Mouse (Mus musculus): ENCODE data around the gene H2-DMb1. TPM values are rescaled to one million over a fixed set of nuclear protein-coding genes. Genes with fewer than 3 reads are reported as not detected.
A peak's percentile ranks its signal among the peaks of the same experiment; 100 is the strongest.

Gene H2-DMb1
- 0.29 and 4.2 TPM in 2 replicates for polyA plus RNA-seq (2015; fragmentation: Nextera tagmentation; extraction: Ambion mirVana)

DNA sequence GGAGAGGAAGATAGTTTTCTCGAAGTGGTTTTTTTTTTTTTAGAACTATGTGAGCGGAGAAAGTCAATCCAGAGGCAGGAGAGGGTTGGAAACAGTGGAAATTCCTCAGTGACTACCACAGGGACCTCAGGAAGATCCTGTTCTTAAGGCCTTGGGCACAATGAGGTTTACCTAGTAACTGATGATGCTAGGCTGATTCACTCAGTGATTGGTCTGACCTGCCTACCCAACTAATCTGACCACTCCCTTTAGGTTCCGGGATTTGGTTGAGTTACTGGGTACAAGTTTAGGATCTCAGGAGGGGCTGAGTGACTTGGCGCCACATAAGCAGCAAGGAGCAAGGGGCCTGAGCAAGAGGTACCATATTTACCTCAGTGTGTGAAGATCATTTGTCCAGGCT, at the start of gene H2-DMb1:
TSS of gene H2-DMb1 (plus strand) at position 150 of the 400 bp plus-strand sequence.
- H3K4me1 ChIP-seq: no peaks in the 10 kb centered on the region
- H3K4me3 ChIP-seq (replicated peaks): no peak within 1 kb of the TSS
- no peak within 1 kb of the TSS for H3K4me2 ChIP-seq
- 73% methylated on average over 4 of the region's 4 CpGs for WGBS
- ATAC-seq (ENCODE audit: low FRiP score): no peak
- H3K36me3 ChIP-seq: no peaks in the 10 kb centered on the region
- no peaks in the 10 kb centered on the region for H3K9me3 ChIP-seq (replicated peaks)
- H3K27me3 ChIP-seq (replicated peaks): no peaks in the 10 kb centered on the region
- no peak within 1 kb of the TSS for H3K27ac ChIP-seq (replicated peaks)
- H3K9ac ChIP-seq (replicated peaks): no peak within 1 kb of the TSS

DNA sequence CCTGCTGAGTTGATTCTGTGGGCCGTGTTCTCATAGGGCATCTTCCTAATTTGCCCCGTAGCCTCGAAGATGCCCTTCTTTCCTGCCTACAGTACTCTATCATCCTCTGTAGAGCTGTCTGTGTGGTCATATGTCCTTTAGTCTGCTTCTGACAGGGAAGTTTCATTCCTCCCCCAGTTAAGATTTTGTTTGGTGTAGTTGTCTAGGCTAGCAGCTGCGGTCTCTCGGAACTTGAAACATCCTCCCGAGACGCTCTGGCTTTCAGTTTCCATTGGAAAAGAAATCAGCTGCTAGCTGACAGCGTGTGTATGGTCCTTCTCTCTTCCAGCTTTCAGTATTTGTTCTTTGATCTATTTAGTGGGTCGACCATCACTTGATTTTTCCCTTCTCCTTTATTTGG, 48.1 kb upstream of the H2-DMb1 start:
- H3K9me3 ChIP-seq (replicated peaks): no peaks in the 10 kb centered on the region
- H3K4me1 ChIP-seq: peaks cover 3% of the 10 kb centered on the region
- H3K27ac ChIP-seq (replicated peaks): no peak overlapping the region
- peaks cover 8% of the 10 kb centered on the region; the same call in 1 of the 2 replicates for H3K36me3 ChIP-seq
- H3K4me3 ChIP-seq (replicated peaks): no peak overlapping the region
- no peak overlapping the region for H3K4me2 ChIP-seq
- H3K27me3 ChIP-seq (replicated peaks): no peaks in the 10 kb centered on the region
- no peak for ATAC-seq (ENCODE audit: low FRiP score)
- 87% methylated on average over 9 of the region's 9 CpGs for WGBS
- H3K9ac ChIP-seq (replicated peaks): no peak overlapping the region

DNA sequence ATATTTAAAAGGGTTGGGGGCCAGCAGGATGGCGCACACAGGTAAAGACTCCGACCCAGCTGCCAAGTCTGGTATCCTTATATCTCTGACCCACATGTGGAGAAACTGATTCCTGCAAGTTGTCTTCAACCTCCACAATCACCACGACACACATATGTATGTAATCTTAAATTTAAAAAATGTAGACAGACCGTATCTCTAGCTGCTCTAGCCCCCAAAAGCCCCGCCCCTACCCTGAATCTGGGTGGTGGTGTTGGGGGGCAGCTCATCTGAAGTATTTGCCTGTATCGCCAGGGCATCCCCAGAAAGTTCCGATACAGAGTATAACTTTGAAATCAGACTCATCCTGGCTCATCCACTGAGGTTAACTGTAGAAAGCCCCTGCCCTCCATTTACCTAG, 46.3 kb upstream of the H2-DMb1 start:
- Histone ChIP-seq H3K9me3 (replicated peaks) (no peaks in the 10 kb centered on the region), H3K36me3 (peaks cover 26% of the 10 kb centered on the region), H3K27ac (replicated peaks) (no peak overlapping the region), H3K9ac (replicated peaks) (no peak overlapping the region), H3K4me1 (peaks cover 2% of the 10 kb centered on the region), H3K4me2 (no peak overlapping the region), H3K4me3 (replicated peaks) (no peak overlapping the region), H3K27me3 (replicated peaks) (no peaks in the 10 kb centered on the region)
- 90% methylated on average over 7 of the region's 7 CpGs for WGBS
- no peak for ATAC-seq (ENCODE audit: low FRiP score)

DNA sequence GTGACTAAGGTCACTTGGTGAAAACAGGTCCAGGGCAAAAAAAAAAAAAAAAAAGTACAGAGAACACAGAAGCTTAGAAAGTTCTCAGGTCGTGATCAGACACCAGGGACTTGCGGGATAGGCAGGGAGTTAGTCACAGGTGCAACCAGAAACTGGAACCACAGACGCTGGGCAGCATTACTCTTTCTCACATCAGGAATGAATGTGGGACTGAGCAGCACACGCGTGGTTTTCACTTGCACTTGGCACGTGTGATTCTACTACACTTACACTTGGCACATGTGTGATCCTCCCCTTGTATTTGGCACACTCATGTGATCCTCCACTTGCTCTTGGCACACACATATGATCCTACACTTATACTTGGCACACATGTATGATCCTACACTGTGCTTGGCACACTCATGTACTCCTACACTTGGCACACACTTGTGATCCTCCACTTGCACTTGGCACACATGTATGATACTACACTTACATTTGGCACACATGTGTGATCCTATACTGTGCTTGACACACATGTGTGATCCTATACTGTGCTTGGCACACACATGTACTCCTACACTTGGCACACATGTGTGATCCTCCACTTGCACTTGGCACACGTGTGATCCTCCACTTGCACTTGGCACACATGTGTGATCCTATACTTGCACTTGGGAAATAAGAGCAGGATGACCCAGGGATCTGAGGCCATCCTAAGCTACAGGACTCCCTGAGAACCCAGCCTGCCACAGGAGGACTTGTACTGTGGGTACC, 45.6 kb upstream of the H2-DMb1 start:
- Histone ChIP-seq H3K27me3 (replicated peaks) (no peaks in the 10 kb centered on the region), H3K27ac (replicated peaks) (no peak overlapping the region), H3K9me3 (replicated peaks) (no peaks in the 10 kb centered on the region), H3K4me3 (replicated peaks) (no peak overlapping the region), H3K4me1 (no peaks in the 10 kb centered on the region), H3K36me3 (peaks cover 33% of the 10 kb centered on the region), H3K9ac (replicated peaks) (no peak overlapping the region), H3K4me2 (no peak overlapping the region)
- WGBS: 88% methylated on average over 7 of the region's 7 CpGs
- no peak for ATAC-seq (ENCODE audit: low FRiP score)

DNA sequence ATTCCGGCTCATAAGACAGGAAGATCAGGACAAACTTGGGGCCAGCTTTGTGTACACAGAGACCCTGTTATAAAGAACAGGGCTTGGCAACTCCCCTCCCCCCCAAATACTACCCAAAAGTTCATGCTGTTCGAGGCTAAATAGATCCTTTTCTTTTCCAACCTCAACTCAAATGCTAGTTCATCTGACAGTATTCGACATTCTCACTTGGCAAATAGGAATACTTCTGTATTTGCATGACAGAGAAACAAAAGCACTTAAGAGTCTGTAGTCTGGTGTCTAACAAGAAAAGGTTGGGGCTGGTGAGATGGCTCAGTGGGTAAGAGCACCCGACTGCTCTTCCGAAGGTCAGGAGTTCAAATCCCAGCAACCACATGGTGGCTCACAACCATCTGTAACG, 44.4 kb upstream of the H2-DMb1 start:
- H3K36me3 ChIP-seq: peaks cover 45% of the 10 kb centered on the region
- no peaks in the 10 kb centered on the region for H3K27me3 ChIP-seq (replicated peaks)
- no peaks in the 10 kb centered on the region for H3K9me3 ChIP-seq (replicated peaks)
- 75% methylated on average over 5 of the region's 6 CpGs for WGBS
- no peak overlapping the region for H3K27ac ChIP-seq (replicated peaks)
- H3K4me3 ChIP-seq (replicated peaks): no peak overlapping the region
- H3K4me1 ChIP-seq: 0 out of 2 replicates have a peak, but pooled peaks cover 2% of the 10 kb centered on the region
- H3K4me2 ChIP-seq: no peak overlapping the region
- H3K9ac ChIP-seq (replicated peaks): no peak overlapping the region
- no peak for ATAC-seq (ENCODE audit: low FRiP score)

DNA sequence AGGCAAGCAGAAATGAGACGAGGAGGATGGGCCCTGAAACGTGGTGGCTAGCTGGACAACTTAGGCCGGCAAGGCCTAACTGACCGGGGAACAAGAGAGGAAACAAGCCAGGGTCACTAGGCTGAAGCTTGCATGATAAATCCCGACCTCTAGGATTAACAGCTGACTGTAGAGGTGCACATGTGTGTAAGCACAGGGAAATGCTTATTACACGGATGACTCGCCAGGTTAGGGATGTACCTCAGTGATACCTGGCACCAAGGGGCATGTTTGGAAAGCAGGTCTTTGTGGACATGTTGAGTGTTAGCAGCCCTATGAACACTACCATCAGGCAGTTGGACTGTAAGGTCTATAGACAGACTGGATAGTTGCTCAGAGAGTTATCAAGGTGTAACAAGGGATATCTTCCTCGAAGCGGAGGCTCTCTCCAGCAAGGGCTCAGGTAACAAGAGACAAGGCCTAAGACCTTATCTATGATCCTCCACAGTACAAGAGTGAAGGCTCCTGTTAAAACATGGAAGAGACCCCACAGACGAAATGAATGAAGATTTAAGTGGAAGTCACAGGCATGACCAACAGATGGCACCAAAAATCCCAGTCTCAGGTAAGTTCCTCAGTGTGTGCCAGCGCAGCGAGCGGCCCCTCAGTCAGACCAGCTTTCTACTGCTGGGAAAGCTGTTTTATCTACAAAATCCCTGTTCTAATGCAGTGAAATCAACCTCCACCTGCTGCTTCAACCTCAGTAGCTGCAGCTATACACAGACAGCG, 43.6 kb upstream of the H2-DMb1 start:
- 0 out of 2 replicates have a peak, but pooled peaks cover 2% of the 10 kb centered on the region for H3K4me1 ChIP-seq
- ATAC-seq (ENCODE audit: low FRiP score): no peak
- peaks cover 53% of the 10 kb centered on the region for H3K36me3 ChIP-seq
- no peak overlapping the region for H3K4me3 ChIP-seq (replicated peaks)
- no peak overlapping the region for H3K4me2 ChIP-seq
- H3K9me3 ChIP-seq (replicated peaks): no peaks in the 10 kb centered on the region
- 77% methylated on average over 14 of the region's 14 CpGs for WGBS
- H3K9ac ChIP-seq (replicated peaks): no peak overlapping the region
- H3K27me3 ChIP-seq (replicated peaks): no peaks in the 10 kb centered on the region
- H3K27ac ChIP-seq (replicated peaks): 0 out of 2 replicates have a peak overlapping the region, but pooled peaks have one; percentile 28

DNA sequence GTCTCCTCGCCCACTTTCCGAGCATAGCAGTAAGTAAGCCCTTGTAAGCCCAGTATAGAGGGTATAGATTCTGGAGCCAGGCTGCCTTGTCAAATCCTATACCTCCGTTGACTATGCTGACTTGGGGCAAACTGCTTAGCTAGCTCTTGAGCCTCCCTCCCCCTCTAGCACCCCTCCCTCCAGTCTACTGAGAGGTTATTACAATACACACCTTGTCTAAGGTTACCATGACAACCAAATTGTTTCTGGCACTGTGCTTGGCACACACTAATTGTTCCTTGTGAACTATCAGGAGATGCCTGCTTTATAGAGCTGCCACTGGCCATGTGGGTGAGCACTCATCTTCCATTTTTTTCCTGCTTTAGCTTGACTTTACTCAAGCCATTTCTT, 43.1 kb upstream of the H2-DMb1 start:
- Histone ChIP-seq H3K36me3 (peaks cover 58% of the 10 kb centered on the region), H3K9me3 (replicated peaks) (no peaks in the 10 kb centered on the region), H3K4me2 (no peak overlapping the region), H3K27me3 (replicated peaks) (no peaks in the 10 kb centered on the region), H3K9ac (replicated peaks) (no peak overlapping the region), H3K4me1 (peaks cover 5% of the 10 kb centered on the region; the same call in 1 of the 2 replicates), H3K27ac (replicated peaks) (peak overlapping the region; percentile 28), H3K4me3 (replicated peaks) (no peak overlapping the region)
- no peak for ATAC-seq (ENCODE audit: low FRiP score)
- 75% methylated on average over 3 of the region's 3 CpGs for WGBS

DNA sequence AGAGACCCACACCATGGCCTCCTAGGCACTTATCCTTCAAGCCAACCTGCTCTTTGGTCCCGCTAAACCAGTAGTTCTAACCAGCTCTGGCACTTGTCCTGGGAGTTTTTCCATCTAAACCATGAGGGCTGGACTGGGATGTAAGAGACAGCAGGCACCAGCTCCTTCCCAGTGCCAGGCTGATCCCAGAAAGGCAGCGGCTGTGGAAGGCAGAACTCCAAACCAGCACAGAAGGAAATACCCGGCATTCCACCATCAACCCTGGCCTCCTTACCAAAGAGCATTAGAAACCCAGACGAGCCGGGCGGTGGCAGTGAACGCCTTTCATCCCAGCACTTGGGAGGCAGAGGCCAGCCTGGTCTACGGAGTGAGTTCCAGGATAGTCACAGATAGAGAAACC, 42.6 kb upstream of the H2-DMb1 start:
- Histone ChIP-seq H3K27me3 (replicated peaks) (no peaks in the 10 kb centered on the region), H3K4me3 (replicated peaks) (no peak overlapping the region), H3K36me3 (peaks cover 64% of the 10 kb centered on the region), H3K9me3 (replicated peaks) (no peaks in the 10 kb centered on the region), H3K9ac (replicated peaks) (no peak overlapping the region), H3K4me2 (no peak overlapping the region), H3K27ac (replicated peaks) (peak overlapping the region; percentile 28; the same call in 1 of the 2 replicates), H3K4me1 (peaks cover 10% of the 10 kb centered on the region; the same call in 1 of the 2 replicates)
- no peak for ATAC-seq (ENCODE audit: low FRiP score)
- 67% methylated on average over 8 of the region's 8 CpGs for WGBS

DNA sequence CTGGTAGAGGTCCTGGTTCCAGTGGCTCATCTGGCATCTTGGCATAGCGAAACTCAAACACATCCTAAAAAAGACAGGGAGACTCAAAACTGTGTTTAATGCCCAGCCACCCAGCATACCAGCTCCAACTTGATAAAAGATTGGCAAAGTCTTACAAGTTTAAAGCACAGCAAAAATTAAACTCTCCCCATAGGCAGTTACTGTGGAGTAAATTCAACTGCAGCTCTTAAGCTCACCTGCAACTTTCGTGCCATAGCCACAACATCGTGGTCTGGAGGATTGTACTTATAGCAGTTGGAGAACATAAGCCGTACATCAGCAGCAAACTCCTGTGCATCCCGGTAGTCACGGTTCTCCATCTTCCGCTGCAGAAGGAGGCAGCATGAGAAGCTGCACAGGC, 38.8 kb upstream of the H2-DMb1 start:
- H3K4me1 ChIP-seq: peaks cover 30% of the 10 kb centered on the region
- no peaks in the 10 kb centered on the region for H3K9me3 ChIP-seq (replicated peaks)
- no peak overlapping the region for H3K4me2 ChIP-seq
- no peak overlapping the region for H3K27ac ChIP-seq (replicated peaks)
- peaks cover 79% of the 10 kb centered on the region for H3K36me3 ChIP-seq
- ATAC-seq (ENCODE audit: low FRiP score): no peak
- H3K9ac ChIP-seq (replicated peaks): no peak overlapping the region; the same call in 1 of the 2 replicates
- no peaks in the 10 kb centered on the region for H3K27me3 ChIP-seq (replicated peaks)
- WGBS: 90% methylated on average over 7 of the region's 7 CpGs
- no peak overlapping the region for H3K4me3 ChIP-seq (replicated peaks)

DNA sequence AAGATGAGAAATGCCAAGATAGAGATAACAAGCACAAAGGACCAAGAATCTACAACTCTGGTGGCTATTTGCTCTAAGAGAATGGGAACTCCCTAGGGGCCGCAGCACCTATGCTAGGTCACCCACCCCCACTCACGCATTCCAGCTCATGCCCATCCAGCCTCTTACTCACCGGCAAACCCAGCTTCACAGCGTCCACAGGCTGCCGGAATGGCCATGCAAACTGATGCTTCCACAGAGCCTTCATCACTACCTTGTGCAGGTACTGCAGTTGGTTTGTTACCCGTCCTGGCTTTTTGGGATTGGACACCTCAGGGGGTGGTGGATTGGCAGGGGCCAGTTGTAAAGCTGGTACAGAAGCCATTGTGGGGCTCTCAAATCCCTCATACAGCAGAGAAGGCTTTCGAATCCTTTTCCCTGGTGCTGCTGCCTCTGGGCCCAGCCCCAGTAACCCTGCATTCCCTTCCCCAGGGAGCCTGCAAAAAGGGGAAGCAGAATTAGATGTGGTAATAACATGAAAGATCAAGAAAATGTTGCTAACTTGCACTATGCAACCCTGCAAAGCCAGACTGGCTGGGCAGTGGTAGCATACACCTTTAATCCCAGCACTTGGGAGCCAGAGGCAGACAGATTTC, 36.0 kb upstream of the H2-DMb1 start:
- ATAC-seq (ENCODE audit: low FRiP score): no peak

DNA sequence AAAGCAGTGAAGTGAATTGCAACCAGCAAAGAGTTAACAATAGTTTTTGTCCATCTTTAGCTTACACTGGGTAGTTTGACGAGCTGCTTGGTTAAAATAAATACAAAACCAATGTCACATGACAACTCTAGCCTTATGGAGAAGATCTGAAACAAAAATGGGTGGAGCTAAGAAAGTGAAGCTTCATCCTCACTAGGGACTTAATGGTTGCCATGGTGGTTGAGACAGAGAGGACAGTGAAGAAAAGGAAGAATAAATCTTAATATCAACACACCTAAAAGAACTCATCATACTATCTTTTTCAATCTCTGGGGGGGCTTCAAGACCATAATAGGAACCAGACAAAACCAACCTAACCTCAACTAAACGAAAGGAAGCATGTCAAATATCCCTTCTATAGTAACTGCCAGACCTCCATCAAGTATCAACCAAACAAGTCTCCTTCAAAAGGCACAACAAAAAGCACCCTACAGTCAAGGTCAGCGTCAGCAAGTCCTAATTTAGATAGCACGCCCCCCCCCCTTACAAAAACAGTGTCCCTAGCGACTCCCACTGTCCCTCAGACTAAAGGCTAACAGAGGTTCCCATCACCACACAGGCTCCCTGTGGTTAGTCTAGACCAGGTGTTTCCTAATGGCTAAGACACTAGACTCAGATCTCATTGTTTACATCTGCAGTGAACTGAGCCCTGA, 35.3 kb upstream of the H2-DMb1 start:
- H3K9me3 ChIP-seq (replicated peaks): no peaks in the 10 kb centered on the region
- H3K4me2 ChIP-seq: peak overlapping the region; percentile 89
- H3K27ac ChIP-seq (replicated peaks): peak overlapping the region; percentile 100
- peak overlapping the region; percentile 82 for H3K4me3 ChIP-seq (replicated peaks)
- WGBS: 1% methylated on average over 5 of the region's 5 CpGs
- peaks cover 30% of the 10 kb centered on the region for H3K4me1 ChIP-seq
- ATAC-seq (ENCODE audit: low FRiP score): no peak
- H3K36me3 ChIP-seq: peaks cover 45% of the 10 kb centered on the region
- H3K27me3 ChIP-seq (replicated peaks): no peaks in the 10 kb centered on the region
- peak overlapping the region; percentile 89 for H3K9ac ChIP-seq (replicated peaks)

More for the DNA sequence above, 36.0 kb upstream of the H2-DMb1 start:
- Histone ChIP-seq H3K9me3 (replicated peaks) (no peaks in the 10 kb centered on the region), H3K9ac (replicated peaks) (peak overlapping the region; percentile 89), H3K4me2 (peak overlapping the region; percentile 89), H3K4me1 (peaks cover 30% of the 10 kb centered on the region), H3K4me3 (replicated peaks) (peak overlapping the region; percentile 82), H3K27me3 (replicated peaks) (no peaks in the 10 kb centered on the region), H3K27ac (replicated peaks) (no peak overlapping the region), H3K36me3 (peaks cover 52% of the 10 kb centered on the region)
- WGBS: 40% methylated on average over 7 of the region's 7 CpGs

All from neural tube, embryonic 15.5 days (tissue).